Mouse (Mus musculus): ENCODE measurements at regions not wholly inside any gene's neighbourhood (a gene's known extent, or its start where the extent isn't known, plus 50 kb on each side); places are given as distances from the start of the nearest gene placed in this dataset.

GRCm38 (mm10) chr5:64478143-64478542, 322.0 kb downstream of the Tbc1d1 start:
- H3K9ac ChIP-seq (ENCODE audit: low read depth, low read length, severe bottlenecking): no peak overlapping the region
- no peak for ATAC-seq (ENCODE audit: low FRiP score, low read depth)
- WGBS: 88% methylated on average over 13 of the region's 13 CpGs
- H3K27me3 ChIP-seq (ENCODE audit: control insufficient read depth, insufficient read depth, low read length): no peaks in the 10 kb centered on the region
- no peaks in the 10 kb centered on the region for H3K4me1 ChIP-seq (ENCODE audit: control insufficient read depth, insufficient read depth, low read length)
- no peaks in the 10 kb centered on the region for H3K9me3 ChIP-seq (ENCODE audit: control insufficient read depth, low read length)
- no peak overlapping the region for H3K4me3 ChIP-seq (replicated peaks; ENCODE audit: low read length)
- H3K4me2 ChIP-seq (replicated peaks; ENCODE audit: low read depth, low read length, severe bottlenecking): no peak overlapping the region
- no peak for DNase-seq (ENCODE audit: low spot score)
- no peaks in the 10 kb centered on the region for H3K36me3 ChIP-seq (ENCODE audit: control insufficient read depth, insufficient read depth, low read length)
- H3K27ac ChIP-seq (replicated peaks; ENCODE audit: low read depth, low read length): no peak overlapping the region
- no peak for TF ChIP-seq POLR2A (IDR thresholded peaks at IDR 0.05; ENCODE audit: borderline replicate concordance, extremely low read depth, insufficient read depth, insufficient read length)

- Histone ChIP-seq H3K4me1 (ENCODE audit: control insufficient read depth, insufficient read depth, low read length) (no peaks in the 10 kb centered on the region), H3K27me3 (ENCODE audit: control insufficient read depth, insufficient read depth, low read length) (no peaks in the 10 kb centered on the region), H3K27ac (replicated peaks; ENCODE audit: low read depth, low read length) (no peak overlapping the region), H3K4me2 (replicated peaks; ENCODE audit: low read depth, low read length, severe bottlenecking) (no peak overlapping the region), H3K4me3 (replicated peaks; ENCODE audit: low read length) (no peak overlapping the region), H3K36me3 (ENCODE audit: control insufficient read depth, insufficient read depth, low read length) (no peaks in the 10 kb centered on the region), H3K9me3 (ENCODE audit: control insufficient read depth, low read length) (no peaks in the 10 kb centered on the region), H3K9ac (ENCODE audit: low read depth, low read length, severe bottlenecking) (no peak overlapping the region)
- ATAC-seq (ENCODE audit: low FRiP score, low read depth): no peak
- no peak for DNase-seq (ENCODE audit: low spot score)
- no peak for TF ChIP-seq POLR2A (IDR thresholded peaks at IDR 0.05; ENCODE audit: borderline replicate concordance, extremely low read depth, insufficient read depth, insufficient read length)
- 69% methylated on average over 10 of the region's 10 CpGs for WGBS
Observed at GRCm38 (mm10) chr5:64478599-64479214, 322.6 kb downstream of the Tbc1d1 start.

- H3K27me3 ChIP-seq (ENCODE audit: control insufficient read depth, insufficient read depth, low read length): no peaks in the 10 kb centered on the region
- DNase-seq (ENCODE audit: low spot score) (no peak), ATAC-seq (ENCODE audit: low FRiP score, low read depth) (no peak)
- no peaks in the 10 kb centered on the region for H3K4me1 ChIP-seq (ENCODE audit: control insufficient read depth, insufficient read depth, low read length)
- H3K27ac ChIP-seq (replicated peaks; ENCODE audit: low read depth, low read length): no peak overlapping the region
- H3K4me2 ChIP-seq (replicated peaks; ENCODE audit: low read depth, low read length, severe bottlenecking): no peak overlapping the region
- no peaks in the 10 kb centered on the region for H3K36me3 ChIP-seq (ENCODE audit: control insufficient read depth, insufficient read depth, low read length)
- H3K4me3 ChIP-seq (replicated peaks; ENCODE audit: low read length): no peak overlapping the region
- H3K9me3 ChIP-seq (ENCODE audit: control insufficient read depth, low read length): no peaks in the 10 kb centered on the region
- TF ChIP-seq POLR2A (IDR thresholded peaks at IDR 0.05; ENCODE audit: borderline replicate concordance, extremely low read depth, insufficient read depth, insufficient read length): no peak
- no peak overlapping the region for H3K9ac ChIP-seq (ENCODE audit: low read depth, low read length, severe bottlenecking)
- WGBS: 55% methylated on average over 8 of the region's 8 CpGs
Observed at GRCm38 (mm10) chr5:64479315-64479714, 323.2 kb downstream of the Tbc1d1 start.

GRCm38 (mm10) chr5:64485043-64485442, 318.1 kb upstream of the Klf3 start:
- no peak for TF ChIP-seq POLR2A (IDR thresholded peaks at IDR 0.05; ENCODE audit: borderline replicate concordance, extremely low read depth, insufficient read depth, insufficient read length)
- DNase-seq (ENCODE audit: low spot score) (no peak), ATAC-seq (ENCODE audit: low FRiP score, low read depth) (no peak)
- Histone ChIP-seq H3K27me3 (ENCODE audit: control insufficient read depth, insufficient read depth, low read length) (no peaks in the 10 kb centered on the region), H3K36me3 (ENCODE audit: control insufficient read depth, insufficient read depth, low read length) (no peaks in the 10 kb centered on the region), H3K9me3 (ENCODE audit: control insufficient read depth, low read length) (no peaks in the 10 kb centered on the region), H3K4me3 (replicated peaks; ENCODE audit: low read length) (no peak overlapping the region), H3K9ac (ENCODE audit: low read depth, low read length, severe bottlenecking) (no peak overlapping the region), H3K27ac (replicated peaks; ENCODE audit: low read depth, low read length) (no peak overlapping the region), H3K4me1 (ENCODE audit: control insufficient read depth, insufficient read depth, low read length) (no peaks in the 10 kb centered on the region), H3K4me2 (replicated peaks; ENCODE audit: low read depth, low read length, severe bottlenecking) (no peak overlapping the region)
- WGBS: 87% methylated on average over 3 of the region's 3 CpGs

- ATAC-seq (ENCODE audit: low FRiP score, low read depth) (no peak), DNase-seq (ENCODE audit: low spot score) (no peak)
- WGBS: 94% methylated on average over 6 of the region's 6 CpGs
- no peaks in the 10 kb centered on the region for H3K4me1 ChIP-seq (ENCODE audit: control insufficient read depth, insufficient read depth, low read length)
- H3K4me2 ChIP-seq (replicated peaks; ENCODE audit: low read depth, low read length, severe bottlenecking): no peak overlapping the region
- no peak overlapping the region for H3K9ac ChIP-seq (ENCODE audit: low read depth, low read length, severe bottlenecking)
- no peaks in the 10 kb centered on the region for H3K36me3 ChIP-seq (ENCODE audit: control insufficient read depth, insufficient read depth, low read length)
- H3K4me3 ChIP-seq (replicated peaks; ENCODE audit: low read length): no peak overlapping the region
- no peaks in the 10 kb centered on the region for H3K27me3 ChIP-seq (ENCODE audit: control insufficient read depth, insufficient read depth, low read length)
- no peak for TF ChIP-seq POLR2A (IDR thresholded peaks at IDR 0.05; ENCODE audit: borderline replicate concordance, extremely low read depth, insufficient read depth, insufficient read length)
- no peaks in the 10 kb centered on the region for H3K9me3 ChIP-seq (ENCODE audit: control insufficient read depth, low read length)
- H3K27ac ChIP-seq (replicated peaks; ENCODE audit: low read depth, low read length): no peak overlapping the region
Observed at GRCm38 (mm10) chr5:64485856-64486255, 317.3 kb upstream of the Klf3 start.

- no peaks in the 10 kb centered on the region for H3K36me3 ChIP-seq (ENCODE audit: control insufficient read depth, insufficient read depth, low read length)
- ATAC-seq (ENCODE audit: low FRiP score, low read depth) (no peak), DNase-seq (ENCODE audit: low spot score) (no peak)
- TF ChIP-seq POLR2A (IDR thresholded peaks at IDR 0.05; ENCODE audit: borderline replicate concordance, extremely low read depth, insufficient read depth, insufficient read length): no peak
- no peaks in the 10 kb centered on the region for H3K27me3 ChIP-seq (ENCODE audit: control insufficient read depth, insufficient read depth, low read length)
- no peak overlapping the region for H3K4me2 ChIP-seq (replicated peaks; ENCODE audit: low read depth, low read length, severe bottlenecking)
- H3K9ac ChIP-seq (ENCODE audit: low read depth, low read length, severe bottlenecking): no peak overlapping the region
- no peak overlapping the region for H3K27ac ChIP-seq (replicated peaks; ENCODE audit: low read depth, low read length)
- no peak overlapping the region for H3K4me3 ChIP-seq (replicated peaks; ENCODE audit: low read length)
- no peaks in the 10 kb centered on the region for H3K9me3 ChIP-seq (ENCODE audit: control insufficient read depth, low read length)
- 87% methylated on average over 1 of the region's 1 CpGs for WGBS
- H3K4me1 ChIP-seq (ENCODE audit: control insufficient read depth, insufficient read depth, low read length): no peaks in the 10 kb centered on the region
Observed at GRCm38 (mm10) chr5:64486761-64487160, 316.4 kb upstream of the Klf3 start.
